Mouse (Mus musculus) G1E (cell line): ENCODE results near the gene Gm42906.

Experiments used
- CTCF ChIP-seq: IDR thresholded peaks from 2 replicates; pipeline ENCODE4 v1.5.1; 2012; ENCODE audit warnings: low read depth, low read length, inconsistent platforms, mixed read lengths
- GATA1 ChIP-seq: IDR thresholded peaks from 2 replicates; pipeline ENCODE4 v1.6.1; 2012; ENCODE audit warnings: borderline replicate concordance, low read length, inconsistent platforms, mixed read lengths
- TAL1 ChIP-seq: conservative IDR thresholded peaks from 2 replicates; pipeline ENCODE4 v1.6.1; 2012; ENCODE audit warnings: low read depth, low read length, inconsistent platforms, mixed read lengths

GRCm38 (mm10) chr5:151274265-151274664, 153.7 kb downstream of the Gm42906 start:
- TF ChIP-seq CTCF: no peak
- TF ChIP-seq TAL1: no peak
- no peak for TF ChIP-seq GATA1
